Mouse (Mus musculus) ES-E14 (cell line): ENCODE results near the gene Dctpp1.

ENCODE experiments used
- CHD2 ChIP-seq: IDR thresholded peaks from 2 replicates; pipeline ENCODE4 v1.6.1; 2014; ENCODE audit warnings: mild to moderate bottlenecking, low read depth, low read length, inconsistent platforms
- HCFC1 ChIP-seq: IDR thresholded peaks from 2 replicates; pipeline ENCODE4 v1.6.1; 2012; ENCODE audit warnings: low read length, inconsistent platforms, borderline replicate concordance; ENCODE audit not compliant: insufficient read depth
- MAFK ChIP-seq: IDR thresholded peaks from 2 replicates; pipeline ENCODE4 v1.6.1; 2014; ENCODE audit warnings: mild to moderate bottlenecking, low read depth, low read length, inconsistent platforms; ENCODE audit not compliant: insufficient read depth
- ZC3H11A ChIP-seq: IDR thresholded peaks from 2 replicates; pipeline ENCODE4 v1.6.1; 2012; ENCODE audit warnings: low read depth, mild to moderate bottlenecking, inconsistent platforms, low read length, borderline replicate concordance
- ZNF384 ChIP-seq: IDR thresholded peaks from 2 replicates; pipeline ENCODE4 v1.6.1; 2012; ENCODE audit warnings: low read depth, low read length, inconsistent platforms

DNA sequence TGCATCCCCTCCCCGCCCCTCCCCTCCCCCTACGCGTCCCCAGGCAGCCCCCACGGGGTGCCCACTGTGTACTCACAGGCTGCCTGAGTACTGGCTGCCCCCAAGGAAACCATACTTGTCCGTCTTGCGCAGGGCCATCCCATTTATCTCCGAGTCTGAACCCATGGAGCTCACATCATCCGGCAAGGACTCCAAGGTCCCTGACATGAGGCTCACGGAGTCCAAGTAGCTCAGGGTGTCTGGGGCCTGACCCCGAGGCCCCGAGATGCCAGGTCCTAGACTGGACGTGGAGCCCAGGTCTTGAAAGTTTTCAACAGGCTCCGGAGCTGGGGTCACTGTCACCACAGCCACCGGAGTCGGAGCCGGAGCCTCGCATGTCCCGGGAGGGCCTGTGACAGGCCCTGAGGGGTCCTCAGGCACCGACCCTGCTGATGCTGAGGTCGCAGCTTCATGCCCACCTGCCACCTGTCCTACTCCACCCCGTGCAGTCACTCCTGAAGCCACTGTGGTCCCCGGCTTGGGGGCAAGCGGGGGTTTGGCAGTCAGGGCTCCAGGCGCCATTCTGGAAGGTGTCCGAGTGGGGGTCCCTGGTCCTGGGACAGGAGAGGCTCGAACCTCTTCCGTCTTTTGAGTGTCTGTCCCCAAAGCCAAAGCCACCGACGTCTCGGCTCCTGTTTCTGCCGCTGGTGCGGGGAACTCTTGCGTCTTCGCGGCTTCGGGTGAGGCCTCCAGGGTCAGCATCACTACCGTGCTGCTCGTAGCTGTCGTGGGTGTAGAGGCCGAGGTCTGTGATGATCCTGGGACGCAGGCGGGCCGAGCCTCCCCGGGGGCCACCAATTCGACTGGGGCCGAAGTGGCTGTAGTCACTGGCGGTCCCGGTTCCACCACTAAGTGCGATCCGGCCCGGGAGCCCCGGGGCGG lies 52.9 kb downstream of the Dctpp1 start:
- TF ChIP-seq MAFK (no peak), ZC3H11A (no peak), CHD2 (no peak), HCFC1 (no peak), ZNF384 (no peak)
